ENCODE assay signal across 8 mouse cellular contexts in the genomic region with DNA sequence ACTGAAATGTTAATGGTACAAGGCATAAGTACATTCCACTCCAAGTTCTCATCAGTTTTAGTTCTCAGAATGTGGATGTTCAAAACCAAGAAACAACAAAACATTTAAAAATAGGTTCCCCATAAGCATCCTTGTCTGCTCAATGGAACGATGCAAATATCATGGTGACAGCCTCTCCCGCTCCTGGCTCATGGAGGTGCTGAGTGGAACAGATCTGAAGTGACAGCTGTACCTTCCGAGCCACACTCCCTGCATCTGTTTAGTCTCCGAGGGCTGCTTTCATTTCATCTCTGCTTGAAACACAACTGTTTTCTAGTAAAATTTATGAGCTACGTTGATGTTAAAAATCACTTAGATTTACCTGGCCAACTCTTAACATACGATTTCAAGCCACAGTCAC.
DNase-seq lines count a peak whose midpoint lies in the region; ATAC-seq and TF ChIP-seq lines count a peak whose summit lies in the region.
"Had no signal": no experiment of that assay in that cellular context is flagged by ENCODE, and none has a peak within 500 bp of the region (broad histone marks: within the 10 kb centered on the region; RNA-seq: fewer than 3 reads in every experiment).

No protein-coding gene starts in this region.

- WGBS in hindbrain, embryonic 16.5 days, result 64% methylated on average over 6 of the region's 6 CpGs

- peak; percentile 80 for ATAC-seq in hindbrain, embryonic 16.5 days

- H3K9me3 ChIP-seq in hindbrain, embryonic 16.5 days (ENCODE audit: control insufficient read depth, low read length), result no peaks in the 10 kb centered on the region
- H3K9me3 ChIP-seq: embryonic facial prominence, embryonic 13.5 days had no signal

- TF ChIP-seq CTCF in layer of hippocampus, adult 2 months (conservative IDR thresholded peaks at IDR 0.05), result no peak

- peak overlapping the region; percentile 11; the same call in 1 of the 2 replicates for H3K4me3 ChIP-seq in layer of hippocampus, adult 2 months
- no peak overlapping the region for H3K4me3 ChIP-seq in hindbrain, embryonic 16.5 days (ENCODE audit: low read length)
- H3K4me3 ChIP-seq: embryonic facial prominence, embryonic 13.5 days had no signal

- peak overlapping the region; percentile 59; the same call in 1 of the 2 replicates for H3K27ac ChIP-seq in layer of hippocampus, adult 2 months
- no peak overlapping the region for H3K27ac ChIP-seq in hindbrain, embryonic 16.5 days (ENCODE audit: low read depth, low read length)
- H3K27ac ChIP-seq: embryonic facial prominence, embryonic 13.5 days had no signal

- no peaks in the 10 kb centered on the region for H3K36me3 ChIP-seq in hindbrain, embryonic 16.5 days (ENCODE audit: control insufficient read depth, insufficient read depth, low read length)
- H3K36me3 ChIP-seq: embryonic facial prominence, embryonic 13.5 days had no signal

- H3K4me2 ChIP-seq in hindbrain, embryonic 16.5 days (ENCODE audit: low read length), result peak overlapping the region; percentile 21
- H3K4me2 ChIP-seq: embryonic facial prominence, embryonic 13.5 days had no signal

- H3K4me1 ChIP-seq in hindbrain, embryonic 16.5 days (ENCODE audit: control insufficient read depth, insufficient read depth, low read depth, low read length), result no peaks in the 10 kb centered on the region
- H3K4me1 ChIP-seq: embryonic facial prominence, embryonic 13.5 days had no signal

- H3K27me3 ChIP-seq in hindbrain, embryonic 16.5 days (replicated peaks; ENCODE audit: control insufficient read depth, insufficient read depth, low read length), result no peaks in the 10 kb centered on the region
- H3K27me3 ChIP-seq: embryonic facial prominence, embryonic 13.5 days had no signal

- DNase-seq in layer of hippocampus, adult 2 months (ENCODE audit: low spot score in 2 of 2), result no peak
- DNase-seq in layer of hippocampus, adult 8-10 months (ENCODE audit: low spot score in 2 of 2), result no peak
- DNase-seq in cerebellum, adult 18-20 months, result peak; percentile 60 to 67
- DNase-seq in retina, embryonic 14.5 days (ENCODE audit: low spot score), result peak; percentile 79
- no peak for DNase-seq in lung, postnatal 10 days
- no peak for DNase-seq in frontal cortex, postnatal 25 days (ENCODE audit: low spot score in 2 of 2)

- H3K9ac ChIP-seq in hindbrain, embryonic 16.5 days (ENCODE audit: low read depth, low read length), result no peak overlapping the region
- H3K9ac ChIP-seq: embryonic facial prominence, embryonic 13.5 days had no signal

Comparison
In these comparisons a context has a peak if more than half of its experiments do, and no peak if none do; other contexts are left out.
1. DNase-seq: peak in cerebellum, adult 18-20 months (2 of 2) and retina, embryonic 14.5 days (single experiment); none in layer of hippocampus, adult 2 months (0 of 2), layer of hippocampus, adult 8-10 months (0 of 2), lung, postnatal 10 days (single experiment) and frontal cortex, postnatal 25 days (0 of 2).